Mouse (Mus musculus): Measurements from ENCODE around the gene Gm47969.

DNA sequence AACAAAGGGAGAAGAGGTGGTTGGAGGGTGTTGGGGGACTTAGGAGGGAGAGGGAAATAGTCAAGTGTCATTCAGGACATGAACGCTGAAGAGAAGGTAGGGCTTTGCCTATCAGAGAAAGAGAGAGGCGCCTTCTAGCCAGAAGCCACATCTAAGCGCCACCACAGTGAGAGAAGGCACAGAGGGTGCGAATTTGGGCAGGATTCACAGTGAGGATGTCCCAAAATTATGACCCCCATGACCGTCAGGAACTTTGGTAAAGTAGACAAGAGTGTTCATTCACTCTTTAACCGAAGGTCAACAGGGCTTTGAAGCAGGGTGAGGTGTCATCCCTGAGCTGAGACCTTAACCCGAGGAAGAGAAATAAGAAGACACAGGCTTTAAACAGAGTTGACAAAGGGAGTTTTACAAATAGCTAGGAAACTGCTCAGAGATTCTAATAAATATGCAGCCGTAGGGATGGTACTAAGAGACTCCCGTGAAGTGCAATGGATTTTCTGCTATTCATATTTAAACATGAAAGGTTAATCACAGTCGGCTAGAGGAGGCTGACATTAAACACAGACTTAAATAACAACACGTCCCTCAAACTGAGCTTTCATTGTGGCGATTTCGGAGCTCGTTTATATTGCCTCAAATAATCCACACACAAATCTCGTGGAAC, 30.9 kb downstream of the Gm47969 start:
- no peak for TF ChIP-seq SMC3 (IDR thresholded peaks at IDR 0.05; ENCODE audit: low read depth, low read length)
- no peak for TF ChIP-seq POLR2A (IDR thresholded peaks at IDR 0.05; ENCODE audit: low read depth, low read length)
- no peak for TF ChIP-seq CTCF (conservative IDR thresholded peaks at IDR 0.05 in 1 of 2, IDR thresholded peaks at IDR 0.05 in 1 of 2; ENCODE audit: low read depth in 2 of 2, low read length in 2 of 2)
- TF ChIP-seq GABPA (IDR thresholded peaks at IDR 0.05; ENCODE audit: insufficient replicate concordance, low read depth, low read length): no peak
- no peak for TF ChIP-seq E2F4 (IDR thresholded peaks at IDR 0.05; ENCODE audit: insufficient replicate concordance, low read depth, low read length)
- TF ChIP-seq MXI1 (IDR thresholded peaks at IDR 0.05; ENCODE audit: low read depth, low read length): no peak

All from CH12.LX (cell line).